Mouse (Mus musculus): ENCODE results near the gene Erh.

GRCm38 (mm10) chr12:80687788-80688211 lies 43.7 kb upstream of the Erh start:
- no peak for TF ChIP-seq CTCF (IDR thresholded peaks at IDR 0.05; ENCODE audit: borderline replicate concordance, control insufficient read depth, extremely low read depth, insufficient read depth, low read length, poor library complexity)
- TF ChIP-seq POLR2A (IDR thresholded peaks at IDR 0.05; ENCODE audit: control insufficient read depth, extremely low read depth, insufficient read depth, low read length, poor library complexity) = no peak

All from thymus, adult 2 months (tissue).